Mouse (Mus musculus): Measurements from ENCODE around the gene Sec16b. TPM values are rescaled to one million over a fixed set of nuclear protein-coding genes. Genes with fewer than 3 reads are reported as not detected.

Sec16b gene
- polyA plus RNA-seq, 1 experiment from 2014 or later = 1.9 TPM

DNA sequence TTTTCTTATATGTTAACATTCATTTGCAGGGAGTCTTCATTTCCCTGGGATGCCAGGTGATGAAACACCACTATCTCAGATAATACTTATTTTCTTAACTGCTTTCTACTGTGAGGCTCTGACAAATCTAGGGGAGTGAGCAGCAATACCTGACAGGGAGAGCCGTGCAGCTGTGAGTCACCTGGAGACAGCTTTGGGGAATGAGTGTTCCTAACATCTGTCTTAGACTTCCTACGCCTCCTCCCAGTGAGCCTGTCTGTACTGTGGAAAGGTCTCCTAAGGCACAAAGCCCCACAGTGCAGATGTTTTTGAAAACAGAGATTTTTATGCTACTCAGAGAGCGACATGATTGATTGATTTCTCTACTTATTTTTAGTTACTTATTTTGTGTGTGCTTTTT lies 25.6 kb upstream of the Sec16b start:
- H3K27ac ChIP-seq = no peak overlapping the region
- peaks cover 7% of the 10 kb centered on the region; the same call in 1 of the 2 replicates for H3K36me3 ChIP-seq
- DNase-seq (ENCODE audit: low spot score) = peak; percentile 58
- H3K9me3 ChIP-seq = no peaks in the 10 kb centered on the region
- no peak overlapping the region for H3K4me3 ChIP-seq
- H3K4me1 ChIP-seq = peaks cover 4% of the 10 kb centered on the region; the same call in 1 of the 2 replicates
- 64% methylated on average over 3 of the region's 3 CpGs for WGBS
- no peaks in the 10 kb centered on the region for H3K27me3 ChIP-seq (ENCODE audit: insufficient read depth, poor library complexity, severe bottlenecking)

DNA sequence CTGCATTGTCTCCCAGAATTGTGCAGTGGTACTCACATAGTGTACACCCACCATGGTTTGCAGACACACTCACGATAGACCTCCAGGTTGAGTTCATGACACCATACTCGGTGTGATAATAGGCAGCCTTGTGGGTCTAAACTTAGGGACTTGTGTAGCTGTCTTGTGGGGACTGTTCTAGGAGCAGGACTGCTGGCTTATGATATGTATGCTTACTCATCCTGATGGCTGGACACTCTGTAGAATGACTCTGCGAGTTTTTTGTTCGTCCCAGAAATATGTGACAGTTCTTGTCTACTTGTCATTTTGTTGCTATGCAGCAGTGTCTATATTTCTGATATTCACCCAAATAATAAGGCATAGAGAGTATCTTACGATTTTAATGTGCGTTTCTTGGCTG lies 24.9 kb upstream of the Sec16b start:
- DNase-seq (ENCODE audit: low spot score) = peak; percentile 71
- Histone ChIP-seq H3K4me1 (peaks cover 4% of the 10 kb centered on the region; the same call in 1 of the 2 replicates), H3K36me3 (peaks cover 7% of the 10 kb centered on the region; the same call in 1 of the 2 replicates), H3K27ac (no peak overlapping the region), H3K27me3 (ENCODE audit: insufficient read depth, poor library complexity, severe bottlenecking) (no peaks in the 10 kb centered on the region), H3K9me3 (no peaks in the 10 kb centered on the region), H3K4me3 (no peak overlapping the region)
- WGBS = 84% methylated on average over 6 of the region's 6 CpGs

DNA sequence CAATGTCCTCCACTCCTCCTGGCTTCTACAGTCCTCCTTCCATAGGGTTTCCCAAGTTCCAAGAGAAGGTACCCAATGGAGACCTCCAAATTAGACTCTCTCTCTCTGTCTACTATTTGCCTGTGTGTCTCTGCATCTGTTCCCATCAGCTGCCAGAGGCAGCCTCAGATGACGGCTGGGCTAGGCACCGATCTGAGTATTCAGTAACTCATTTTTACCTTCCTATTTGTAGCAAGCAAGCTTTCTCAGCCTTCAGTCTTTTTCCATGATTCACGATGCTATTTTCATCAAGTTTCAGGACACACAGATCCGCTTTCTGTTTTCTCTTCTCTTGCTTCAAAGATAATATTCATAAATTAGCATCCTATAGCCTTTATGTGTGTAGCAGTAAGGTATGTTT lies 22.4 kb upstream of the Sec16b start:
- Histone ChIP-seq H3K36me3 (no peaks in the 10 kb centered on the region), H3K4me1 (peaks cover 4% of the 10 kb centered on the region; the same call in 1 of the 2 replicates), H3K27ac (no peak overlapping the region), H3K4me3 (no peak overlapping the region), H3K27me3 (ENCODE audit: insufficient read depth, poor library complexity, severe bottlenecking) (no peaks in the 10 kb centered on the region), H3K9me3 (no peaks in the 10 kb centered on the region)
- no peak for DNase-seq (ENCODE audit: low spot score)
- WGBS = 91% methylated on average over 4 of the region's 4 CpGs

DNA sequence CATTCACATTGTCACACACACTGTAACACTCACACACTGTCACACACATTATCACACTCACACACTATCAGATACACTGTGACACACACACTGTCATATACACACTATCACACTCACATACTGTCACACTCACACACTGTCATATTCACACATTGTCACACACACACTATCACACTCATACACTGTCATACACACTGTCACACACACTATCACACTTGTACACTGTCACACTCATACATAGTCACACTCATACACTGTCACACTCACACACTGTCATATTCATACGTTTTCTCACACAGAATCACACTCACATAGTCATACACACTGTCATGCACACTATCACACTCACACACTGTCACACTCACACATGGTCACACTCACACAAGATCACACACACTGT lies 5.9 kb upstream of the Sec16b start:
- Histone ChIP-seq H3K4me3 (no peak overlapping the region), H3K4me1 (peaks cover 6% of the 10 kb centered on the region; the same call in 1 of the 2 replicates), H3K9me3 (no peaks in the 10 kb centered on the region), H3K36me3 (no peaks in the 10 kb centered on the region), H3K27me3 (ENCODE audit: insufficient read depth, poor library complexity, severe bottlenecking) (no peaks in the 10 kb centered on the region), H3K27ac (no peak overlapping the region)
- WGBS = 59% methylated on average over 1 of the region's 1 CpGs
- no peak for DNase-seq (ENCODE audit: low spot score)

DNA sequence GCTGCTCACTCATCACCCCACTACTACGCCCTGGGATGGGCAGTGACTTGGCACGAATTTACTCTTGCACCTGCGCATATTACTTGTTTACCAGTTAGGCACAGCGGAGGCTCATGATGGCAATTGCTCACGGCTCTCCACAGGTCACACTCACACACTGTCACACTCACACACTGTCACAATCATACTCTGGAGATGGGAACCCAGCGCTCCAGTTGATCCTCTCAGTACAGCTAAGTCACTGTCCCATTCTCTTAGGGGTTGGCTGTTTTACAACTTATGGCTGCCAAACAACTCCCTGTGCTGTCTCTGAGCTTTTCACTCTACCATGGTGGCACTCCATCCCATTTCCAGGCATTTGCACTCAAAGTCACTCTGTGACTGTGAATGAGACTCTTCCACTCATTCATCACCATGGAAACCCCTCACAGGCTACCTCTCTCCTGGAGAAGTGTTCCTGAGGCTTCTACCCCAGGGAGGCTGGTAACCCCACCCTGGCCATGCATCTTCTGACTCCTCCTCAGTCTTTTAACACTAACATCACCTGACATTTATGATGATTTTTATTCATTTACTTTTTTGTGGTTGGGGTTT lies 5.1 kb upstream of the Sec16b start:
- no peak for DNase-seq (ENCODE audit: low spot score)

DNA sequence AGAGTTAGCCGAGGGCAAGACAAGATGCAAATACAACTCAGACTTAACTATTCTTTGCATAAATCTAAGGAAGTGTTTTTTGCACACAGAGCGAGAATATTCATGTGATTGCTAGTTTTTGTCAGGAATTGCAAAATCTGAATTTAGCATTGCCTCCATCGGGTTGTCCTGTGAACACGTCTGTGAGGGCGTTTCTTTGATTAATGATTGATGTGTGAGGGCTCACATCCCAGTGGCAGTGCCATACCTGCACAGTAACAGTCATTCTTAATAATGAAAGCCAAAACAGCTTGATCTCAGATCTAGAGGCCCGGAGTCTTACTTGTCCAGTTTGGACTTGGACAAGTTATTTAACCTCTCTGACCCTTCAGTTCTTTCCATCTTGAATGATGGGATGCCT lies 3.5 kb upstream of the Sec16b start:
- Histone ChIP-seq H3K27ac (no peak overlapping the region), H3K27me3 (ENCODE audit: insufficient read depth, poor library complexity, severe bottlenecking) (no peaks in the 10 kb centered on the region)
- 82% methylated on average over 6 of the region's 6 CpGs for WGBS

More for the DNA sequence above, 5.1 kb upstream of the Sec16b start:
- Histone ChIP-seq H3K27me3 (ENCODE audit: insufficient read depth, poor library complexity, severe bottlenecking) (no peaks in the 10 kb centered on the region), H3K4me3 (no peak overlapping the region), H3K4me1 (no peaks in the 10 kb centered on the region), H3K36me3 (no peaks in the 10 kb centered on the region), H3K9me3 (no peaks in the 10 kb centered on the region), H3K27ac (no peak overlapping the region)
- WGBS = 92% methylated on average over 6 of the region's 6 CpGs

DNA sequence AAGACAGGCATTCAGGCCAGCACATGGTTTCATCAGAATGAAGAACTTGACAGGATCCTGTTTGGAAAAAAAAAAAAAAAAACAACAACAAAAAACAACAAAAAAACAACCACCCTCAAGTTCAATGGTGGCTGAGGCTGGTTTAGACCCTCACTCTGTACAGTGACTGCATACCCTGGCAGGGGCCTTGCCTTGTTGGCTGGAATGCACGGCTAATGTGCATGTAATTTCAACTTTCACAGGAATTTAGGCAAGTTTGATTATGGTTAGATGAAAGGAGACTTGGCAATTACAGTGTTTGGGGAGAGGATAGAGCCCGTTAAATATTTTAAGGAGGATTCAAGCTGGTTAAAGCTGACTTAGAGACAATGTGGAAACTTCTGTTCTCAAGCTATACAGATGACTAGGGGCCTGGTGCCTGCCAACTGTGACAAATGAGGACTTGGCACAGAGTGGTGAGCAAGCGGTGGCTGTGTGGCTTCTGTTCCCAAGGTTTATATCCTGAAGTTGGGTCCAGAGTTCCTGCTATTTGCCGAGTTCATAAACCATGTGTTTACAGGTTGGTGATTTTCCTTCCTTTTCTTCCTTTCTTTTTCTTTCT lies 567 bp downstream of the Sec16b start:
- no peaks in the 10 kb centered on the region for H3K9me3 ChIP-seq
- DNase-seq (ENCODE audit: low spot score) = no peak
- 59% methylated on average over 4 of the region's 4 CpGs for WGBS
- H3K4me1 ChIP-seq = peaks cover 15% of the 10 kb centered on the region
- H3K4me3 ChIP-seq = no peak overlapping the region
- H3K27ac ChIP-seq = no peak overlapping the region
- no peaks in the 10 kb centered on the region for H3K36me3 ChIP-seq
- no peaks in the 10 kb centered on the region for H3K27me3 ChIP-seq (ENCODE audit: insufficient read depth, poor library complexity, severe bottlenecking)

More for the DNA sequence above, 3.5 kb upstream of the Sec16b start:
- no peaks in the 10 kb centered on the region for H3K9me3 ChIP-seq
- no peak overlapping the region for H3K4me3 ChIP-seq
- no peak for DNase-seq (ENCODE audit: low spot score)
- 0 out of 2 replicates have a peak, but pooled peaks cover 3% of the 10 kb centered on the region for H3K4me1 ChIP-seq
- no peaks in the 10 kb centered on the region for H3K36me3 ChIP-seq

DNA sequence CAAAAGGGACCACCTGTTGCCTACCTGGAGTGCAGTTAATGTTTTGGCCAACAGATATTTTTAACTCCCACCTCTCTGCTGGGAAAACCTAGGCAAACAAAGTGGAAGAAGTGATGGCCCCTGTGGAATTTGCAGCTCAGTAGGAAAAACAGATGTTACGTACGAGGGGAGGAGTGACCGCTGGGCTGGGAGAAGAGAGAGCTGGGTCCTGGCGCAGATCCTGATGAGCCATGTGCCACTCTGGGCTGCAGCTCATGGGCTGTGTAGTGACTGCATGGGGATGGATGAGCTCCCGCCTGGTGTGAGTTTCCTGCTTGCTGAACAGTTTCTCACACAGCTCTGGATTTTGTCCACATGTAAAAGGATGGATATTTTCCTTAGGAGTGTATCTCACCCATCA lies 1.3 kb downstream of the Sec16b start:
- no peaks in the 10 kb centered on the region for H3K9me3 ChIP-seq
- no peaks in the 10 kb centered on the region for H3K36me3 ChIP-seq
- no peaks in the 10 kb centered on the region for H3K27me3 ChIP-seq (ENCODE audit: insufficient read depth, poor library complexity, severe bottlenecking)
- H3K4me3 ChIP-seq = no peak overlapping the region
- no peak for DNase-seq (ENCODE audit: low spot score)
- 37% methylated on average over 5 of the region's 5 CpGs for WGBS
- peaks cover 17% of the 10 kb centered on the region for H3K4me1 ChIP-seq
- no peak overlapping the region for H3K27ac ChIP-seq

DNA sequence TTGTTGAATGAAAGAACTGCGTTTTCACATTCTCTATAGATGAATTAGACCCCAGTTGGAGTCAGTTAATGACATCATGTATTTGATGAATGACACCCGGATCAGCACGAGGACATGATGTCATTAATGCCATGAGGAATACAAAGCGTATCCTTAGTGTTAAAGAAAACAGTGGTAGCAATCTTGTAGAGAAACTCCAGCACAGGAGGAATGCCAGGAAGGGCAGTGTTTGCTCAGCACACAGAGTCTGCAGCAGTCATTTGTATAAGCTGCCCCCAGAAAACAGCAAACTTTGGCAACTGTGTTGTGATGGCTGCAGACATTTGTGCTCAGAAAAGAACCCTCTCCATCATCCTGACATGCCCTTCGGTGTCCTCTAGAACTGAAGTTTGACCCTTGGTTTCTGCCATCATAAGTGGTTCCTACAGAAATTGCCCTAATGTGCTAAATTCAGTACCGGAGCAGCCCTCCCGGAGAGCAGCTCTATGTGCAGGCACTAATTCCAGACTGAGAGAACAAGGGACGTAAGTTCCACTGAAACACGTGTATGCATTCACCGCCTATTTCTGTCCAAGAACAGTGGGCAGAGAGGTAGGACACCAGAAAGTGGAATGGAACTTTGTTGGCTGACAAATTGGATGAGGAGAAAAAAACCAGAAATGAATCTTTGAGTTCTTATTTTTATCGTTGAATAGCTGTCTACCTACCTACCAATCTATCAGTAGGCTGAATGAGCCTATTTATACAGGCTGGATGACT lies 6.3 kb downstream of the Sec16b start:
- Histone ChIP-seq H3K27ac (no peak overlapping the region), H3K4me3 (no peak overlapping the region), H3K27me3 (ENCODE audit: insufficient read depth, poor library complexity, severe bottlenecking) (no peaks in the 10 kb centered on the region), H3K9me3 (no peaks in the 10 kb centered on the region), H3K4me1 (peaks cover 23% of the 10 kb centered on the region), H3K36me3 (no peaks in the 10 kb centered on the region)
- no peak for DNase-seq (ENCODE audit: low spot score)
- 64% methylated on average over 11 of the region's 11 CpGs for WGBS

DNA sequence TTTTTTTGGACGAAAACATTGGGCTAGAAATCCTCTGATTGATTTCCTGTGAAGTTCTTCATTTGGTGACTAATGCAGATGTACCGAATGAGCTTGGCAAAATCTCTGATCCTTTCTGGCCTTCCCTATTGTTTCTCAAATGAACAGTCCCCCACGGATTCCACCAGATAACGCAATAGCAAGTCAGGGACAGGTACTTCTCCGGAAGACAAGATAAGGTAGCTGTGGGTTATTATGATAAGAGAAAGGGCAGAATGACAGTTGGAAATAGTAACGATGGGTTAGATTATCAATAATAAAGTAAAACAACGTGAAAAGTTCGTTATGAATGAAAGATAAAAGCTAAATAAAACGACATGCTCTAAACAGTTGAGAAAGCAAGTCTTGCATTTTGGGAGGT lies 7.0 kb downstream of the Sec16b start:
- H3K36me3 ChIP-seq = no peaks in the 10 kb centered on the region
- no peak overlapping the region for H3K4me3 ChIP-seq
- no peaks in the 10 kb centered on the region for H3K27me3 ChIP-seq (ENCODE audit: insufficient read depth, poor library complexity, severe bottlenecking)
- H3K27ac ChIP-seq = no peak overlapping the region
- 50% methylated on average over 9 of the region's 9 CpGs for WGBS
- peaks cover 22% of the 10 kb centered on the region for H3K4me1 ChIP-seq
- DNase-seq (ENCODE audit: low spot score) = no peak
- H3K9me3 ChIP-seq = no peaks in the 10 kb centered on the region

DNA sequence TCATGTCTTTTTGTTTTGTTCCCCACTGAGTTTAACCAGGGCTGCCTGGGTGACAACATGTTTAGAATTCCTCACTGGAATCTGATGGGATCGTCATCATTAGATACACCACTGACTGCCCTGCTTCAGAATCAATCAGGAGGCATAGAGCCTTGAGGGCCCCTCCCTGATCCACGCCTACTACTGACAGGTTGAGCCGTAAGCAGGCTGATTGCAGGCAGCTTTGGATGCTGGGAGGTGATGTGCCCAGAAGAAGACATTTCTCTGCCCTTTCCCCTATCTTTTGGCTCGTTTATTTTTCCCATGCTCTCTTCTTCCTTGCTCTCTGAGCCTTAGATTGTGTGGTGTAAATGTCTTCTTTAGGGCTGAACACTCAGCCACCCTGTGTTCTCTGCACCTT lies 7.8 kb downstream of the Sec16b start:
- no peak overlapping the region for H3K27ac ChIP-seq
- no peaks in the 10 kb centered on the region for H3K9me3 ChIP-seq
- no peak overlapping the region for H3K4me3 ChIP-seq
- WGBS = 51% methylated on average over 4 of the region's 4 CpGs
- no peaks in the 10 kb centered on the region for H3K36me3 ChIP-seq
- DNase-seq (ENCODE audit: low spot score) = no peak
- peaks cover 22% of the 10 kb centered on the region for H3K4me1 ChIP-seq
- H3K27me3 ChIP-seq (ENCODE audit: insufficient read depth, poor library complexity, severe bottlenecking) = no peaks in the 10 kb centered on the region

DNA sequence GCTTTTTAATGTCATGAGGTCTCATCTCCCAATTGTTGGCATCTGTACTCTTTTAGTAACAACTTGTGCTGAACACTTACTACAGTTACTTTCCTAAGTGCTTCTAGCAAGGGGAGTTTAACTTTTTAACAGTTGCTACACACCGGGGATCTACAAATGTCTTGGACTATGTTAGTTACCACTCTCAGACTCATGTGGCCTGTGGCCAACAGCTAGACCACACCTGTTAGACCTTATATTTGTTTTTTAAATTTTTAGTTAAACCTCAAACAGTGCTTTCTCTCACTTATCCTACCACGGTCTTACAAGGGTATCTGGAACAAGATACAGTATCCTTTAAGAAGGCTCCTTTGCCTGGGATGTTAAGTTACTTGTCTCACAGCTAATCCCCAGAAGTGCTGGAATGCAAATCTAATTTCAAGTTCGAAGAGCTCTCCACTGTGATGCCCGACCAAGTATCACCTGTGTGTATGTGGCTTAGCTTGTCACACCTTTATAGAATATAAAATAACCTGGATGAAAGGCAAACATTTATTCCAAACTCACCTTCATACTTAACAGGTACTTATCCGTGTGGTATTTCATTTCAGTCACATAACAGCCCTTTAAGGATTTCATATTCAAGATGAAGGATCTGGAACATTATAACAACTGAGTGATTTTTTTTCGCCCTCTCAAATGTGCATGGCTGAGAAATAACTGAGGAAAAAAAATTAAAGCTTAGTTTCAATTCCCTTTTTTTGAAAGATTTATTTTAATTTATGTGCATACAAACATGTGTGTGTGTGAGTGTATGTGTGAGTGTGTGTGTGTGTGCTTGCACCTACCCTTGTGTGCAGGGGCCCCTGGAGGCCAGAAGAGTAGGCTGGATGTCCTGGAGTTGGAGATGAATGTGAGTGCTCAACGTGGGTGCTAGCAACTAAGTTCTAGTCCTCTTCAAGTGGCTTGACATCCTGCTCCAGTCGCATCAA lies 10.6 kb downstream of the Sec16b start:
- WGBS = 79% methylated on average over 8 of the region's 8 CpGs
- no peak for DNase-seq (ENCODE audit: low spot score)
- H3K27ac ChIP-seq = no peak overlapping the region

More for the DNA sequence above, 10.6 kb downstream of the Sec16b start:
- Histone ChIP-seq H3K9me3 (no peaks in the 10 kb centered on the region), H3K4me3 (no peak overlapping the region), H3K4me1 (peaks cover 9% of the 10 kb centered on the region), H3K27me3 (ENCODE audit: insufficient read depth, poor library complexity, severe bottlenecking) (no peaks in the 10 kb centered on the region), H3K36me3 (no peaks in the 10 kb centered on the region)
